Mouse (Mus musculus): ENCODE data around the gene Gpr132.

DNA sequence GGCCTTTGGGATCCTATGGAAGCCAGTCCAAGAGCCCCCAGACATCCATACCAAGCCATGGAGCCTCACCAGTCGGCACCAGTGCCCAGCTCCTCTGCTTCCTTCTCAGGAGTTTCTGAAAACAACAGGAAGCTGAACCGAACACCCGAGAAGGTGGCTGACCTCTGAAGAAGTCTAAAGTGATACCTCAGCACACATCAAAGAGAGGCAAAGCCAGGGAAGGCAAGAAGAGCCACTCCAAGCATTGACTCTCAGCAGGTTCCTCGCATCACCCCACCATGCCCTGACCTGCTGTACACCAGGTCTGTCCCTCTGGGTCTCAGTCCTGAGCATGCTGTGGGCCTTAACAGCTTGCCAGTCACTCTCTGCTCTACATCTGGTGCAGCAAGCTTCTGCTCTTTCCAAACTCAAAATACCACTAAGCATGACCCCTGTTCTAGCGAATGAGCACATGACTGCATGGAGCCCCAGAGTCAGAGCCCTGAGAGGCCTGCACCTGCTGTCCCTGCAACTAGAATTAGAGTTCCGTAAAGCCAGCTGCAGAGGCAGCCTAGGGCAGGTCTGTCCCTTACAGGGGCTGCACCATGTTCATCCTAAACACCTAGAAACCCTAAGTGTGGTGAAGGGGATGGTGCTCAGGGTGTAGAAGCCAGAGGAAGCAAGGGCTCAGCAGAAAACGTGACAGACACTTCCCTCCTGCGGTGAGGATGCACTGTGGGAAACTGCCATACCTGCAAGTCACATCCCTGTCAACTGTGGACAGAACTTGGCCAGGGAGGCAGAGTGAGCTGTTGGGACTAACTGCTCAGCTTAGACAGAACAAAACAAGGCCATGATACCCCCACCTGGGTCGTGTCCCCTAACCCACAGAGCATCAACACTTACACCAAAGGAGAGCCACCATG is 10.8 kb downstream of the Gpr132 start:
- no peak for TF ChIP-seq CTCF (IDR thresholded peaks at IDR 0.05; ENCODE audit: control insufficient read depth, insufficient read depth, low read length)
- TF ChIP-seq POLR2A (IDR thresholded peaks at IDR 0.05; ENCODE audit: borderline replicate concordance, control insufficient read depth, low read depth, low read length), result no peak

All from bone marrow, adult 2 months (tissue).